Mouse (Mus musculus): Measurements from ENCODE around the gene Scube2. TPM values are rescaled to one million over a fixed set of nuclear protein-coding genes. Genes with fewer than 3 reads are reported as not detected.

Gene Scube2
- total RNA-seq, 2 experiments from 2014 or later = 5.7 to 8.9 TPM

DNA sequence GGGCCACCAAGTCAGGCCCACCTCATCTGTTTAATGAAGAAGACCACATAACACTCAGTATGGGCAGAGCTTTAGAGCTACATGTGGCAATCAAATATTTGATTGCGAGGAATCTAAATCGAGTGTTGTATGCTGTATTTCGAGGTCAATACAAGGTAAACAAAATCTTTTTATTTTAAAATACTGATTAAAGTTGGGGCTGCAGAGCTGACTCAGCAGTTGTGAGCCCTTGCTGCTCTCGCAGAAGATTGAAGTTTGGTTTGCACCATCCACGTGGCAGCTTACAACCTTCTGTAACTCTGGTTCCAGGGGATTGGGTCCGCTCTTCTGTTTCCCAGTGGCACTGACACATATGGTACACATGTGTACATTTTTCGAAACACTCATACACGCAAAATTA is 111.4 kb downstream of the Scube2 start:
- DNase-seq = no peak

DNA sequence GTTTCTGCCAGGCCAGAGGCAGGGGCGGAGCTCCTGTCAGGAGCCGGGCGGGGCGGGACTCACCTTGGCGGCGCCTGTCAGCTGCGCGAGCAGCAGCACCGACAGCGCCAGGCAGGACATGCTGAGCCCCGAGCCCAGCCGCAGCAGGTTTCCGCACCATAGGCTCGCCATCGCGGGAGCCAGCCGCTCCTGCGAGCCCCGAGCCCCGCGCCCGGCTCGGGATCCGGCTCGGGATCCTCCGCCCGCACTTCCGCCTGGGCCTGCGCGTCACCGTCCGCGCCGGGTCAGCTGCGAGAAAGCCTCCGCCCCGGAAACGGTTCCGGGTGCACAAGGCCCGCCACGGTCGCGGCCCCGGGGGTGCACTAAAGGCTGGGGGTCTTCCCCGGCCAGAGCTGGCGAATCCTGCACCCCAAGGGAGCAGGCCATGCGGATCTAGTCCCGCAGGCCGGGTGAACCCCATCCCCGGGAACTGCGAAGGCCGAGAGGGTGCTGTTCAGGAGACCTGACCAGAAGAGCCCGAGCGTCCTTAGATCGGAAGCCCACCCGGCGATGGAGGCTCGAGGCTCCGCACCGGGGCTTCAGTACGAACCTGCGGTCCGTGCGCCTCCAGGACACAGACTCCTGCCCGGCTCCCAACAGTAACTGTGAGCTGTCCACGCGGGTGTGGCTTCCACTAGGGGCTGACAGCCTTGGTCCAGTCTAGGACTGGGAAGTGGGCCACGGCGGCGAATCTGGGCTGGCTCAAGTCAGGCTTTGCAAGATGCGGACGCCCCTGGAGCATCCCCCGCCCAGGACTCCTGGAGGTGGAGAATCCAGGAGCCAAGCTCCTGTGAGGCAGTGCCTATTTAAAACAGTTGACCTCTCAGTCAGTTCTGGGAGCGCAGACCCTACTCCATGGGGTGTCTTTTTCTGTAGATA is 113.2 kb downstream of the Scube2 start, which contains the start of gene Tmem9b:
Gene Tmem9b, minus strand, starts transcription at position 868 of the 918 bp plus-strand sequence.
- peak; percentile 84 for DNase-seq
- intact Hi-C loops (cut with DNase I; ENCODE audit: low total_unique reads) = no loop called here

More for the DNA sequence above, 111.4 kb downstream of the Scube2 start:
- intact Hi-C loops (cut with DNase I; ENCODE audit: low total_unique reads) = no loop called here

DNA sequence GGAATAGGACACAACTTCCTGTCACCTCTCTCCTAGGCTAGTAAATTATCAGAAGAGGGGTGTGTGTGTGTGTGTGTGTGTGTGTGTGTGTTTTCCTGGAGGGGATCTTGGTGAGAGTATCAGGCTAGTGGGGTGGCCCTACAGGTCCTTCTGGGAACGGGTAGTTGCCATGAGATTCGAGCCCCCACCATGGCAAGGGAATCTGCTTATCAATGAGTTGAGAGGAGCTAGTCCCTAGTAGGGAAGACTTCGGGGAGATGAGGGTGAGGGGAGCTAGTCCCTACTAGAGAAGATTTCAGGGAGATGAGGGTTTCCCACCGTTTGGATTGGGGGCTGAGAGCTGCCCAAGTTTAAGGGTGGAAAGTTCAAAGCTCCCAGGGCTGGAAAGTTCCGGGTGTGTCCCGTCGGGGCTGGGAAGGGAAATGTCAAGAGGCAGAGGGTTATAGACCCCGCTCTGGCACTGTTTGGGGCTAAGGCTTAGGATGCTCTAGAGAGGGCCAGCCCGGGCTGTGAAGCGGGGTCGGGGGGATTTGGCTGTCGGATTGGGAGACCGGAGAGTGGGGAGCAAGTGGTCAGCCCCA is 114.0 kb downstream of the Scube2 start:
- intact Hi-C loops (cut with DNase I; ENCODE audit: low total_unique reads) = no loop called here
- DNase-seq = no peak

Other genes with a start within 250 kb of the Scube2 start
- gene St5, start 162.1 kb downstream of the Scube2 start, total RNA-seq (2021) = 10 to 100 TPM; 14.6 to 17.7 TPM
- 1 to 10 TPM; 6.5 to 7.4 TPM for gene Akip1, start 162.0 kb downstream of the Scube2 start, total RNA-seq (2021)
- gene BC051019, start 141.8 kb downstream of the Scube2 start, total RNA-seq (2021) = not detected
- not detected for gene Ascl3, start 134.0 kb downstream of the Scube2 start, total RNA-seq (2021)
- gene Tmem9b, start 112.8 kb downstream of the Scube2 start, total RNA-seq (2021) = 10 to 100 TPM; 25.2 to 26.2 TPM
- under 1 TPM in 1 of 2 experiments, not detected in 1; 0.08 TPM for gene Nrip3, start 83.7 kb downstream of the Scube2 start, total RNA-seq (2021)
- gene Dennd5a, start 94.8 kb upstream of the Scube2 start, total RNA-seq (2021) = 10 to 100 TPM; 50.2 to 57.4 TPM
- 10 to 100 TPM; 28.8 to 32.6 TPM for gene Tmem41b, start 121.2 kb upstream of the Scube2 start, total RNA-seq (2021)
- gene Ipo7, start 152.6 kb upstream of the Scube2 start, total RNA-seq (2021) = 10 to 100 TPM; 68.5 to 68.6 TPM
- gene Zfp143, start 195.5 kb upstream of the Scube2 start, total RNA-seq (2021) = 1 to 10 TPM; 7.0 to 7.9 TPM